Comparison of ENCODE assay signal across 8 mouse cellular contexts in genomic region chr4:137367275-137368088, GRCm38 (mm10). TPM values are rescaled to one million over a fixed set of nuclear protein-coding genes. Genes with fewer than 3 reads are reported as not detected.
A peak's percentile ranks its signal among the peaks of the same experiment; 100 is the strongest.
DNase-seq lines count a peak whose midpoint lies in the region; ATAC-seq and TF ChIP-seq lines count a peak whose summit lies in the region.

No protein-coding gene starts in this region.

- H3K4me2 ChIP-seq in stomach, embryonic 15.5 days, result no peak overlapping the region

- H3K36me3 ChIP-seq in stomach, embryonic 15.5 days, result no peaks in the 10 kb centered on the region

- ATAC-seq in hematopoietic stem cell, adult 5-6 weeks (replicated peaks in 1 of 2; ENCODE audit: insufficient read depth in 1 of 2, low FRiP score in 2 of 2, low TSS enrichment in 1 of 2, low read depth in 1 of 2, poor library complexity in 2 of 2, severe bottlenecking in 2 of 2), result peak; percentile 86 to 95
- ATAC-seq in stomach, embryonic 15.5 days (ENCODE audit: insufficient read depth, low FRiP score, low read depth), result 0 out of 2 replicates have a peak, but pooled peaks have one; percentile 57

- TF ChIP-seq POLR2A in brain, embryonic 14.5 days (IDR thresholded peaks at IDR 0.05; ENCODE audit: borderline replicate concordance, extremely low read depth, insufficient read depth, insufficient read length, poor library complexity, severe bottlenecking), result no peak
- TF ChIP-seq POLR2A in lung, adult 2 months (IDR thresholded peaks at IDR 0.05; ENCODE audit: borderline replicate concordance, extremely low read depth, low read depth, low read length), result no peak

- DNase-seq in left cerebral cortex, adult 2 months (ENCODE audit: extremely low spot score in 1 of 2, low spot score in 2 of 2), result no peak
- DNase-seq in left cerebral cortex, adult 9 months (ENCODE audit: low spot score in 2 of 2), result no peak
- DNase-seq in brain, embryonic 14.5 days (ENCODE audit: low read depth), result peak; percentile 19
- DNase-seq in lung, adult 2 months, result peak; percentile 53
- DNase-seq in left cerebral cortex, adult 11 months (ENCODE audit: low spot score), result no peak
- DNase-seq in ovary, adult 18-20 months (ENCODE audit: low spot score), result no peak

- H3K27ac ChIP-seq in left cerebral cortex, adult 2 months, result peak overlapping the region; percentile 45; the same call in 1 of the 2 replicates
- peak overlapping the region; percentile 55 for H3K27ac ChIP-seq in stomach, embryonic 15.5 days

- H3K4me3 ChIP-seq in left cerebral cortex, adult 2 months, result no peak overlapping the region
- H3K4me3 ChIP-seq in lung, adult 2 months (replicated peaks; ENCODE audit: extremely low read depth, low read depth, low read length), result no peak overlapping the region
- no peak overlapping the region for H3K4me3 ChIP-seq in stomach, embryonic 15.5 days (replicated peaks)

- no peak for TF ChIP-seq CTCF in left cerebral cortex, adult 2 months (IDR thresholded peaks at IDR 0.05)
- no peak for TF ChIP-seq CTCF in brain, embryonic 14.5 days (IDR thresholded peaks at IDR 0.05; ENCODE audit: borderline replicate concordance, extremely low read depth, insufficient read depth, insufficient read length)
- no peak for TF ChIP-seq CTCF in lung, adult 2 months (IDR thresholded peaks at IDR 0.05; ENCODE audit: insufficient read depth, low read length)

- peaks cover 8% of the 10 kb centered on the region for H3K4me1 ChIP-seq in lung, adult 2 months (ENCODE audit: control insufficient read depth, insufficient read depth, low read length)
- peaks cover 19% of the 10 kb centered on the region for H3K4me1 ChIP-seq in stomach, embryonic 15.5 days

- 16% methylated on average over 5 of the region's 5 CpGs for WGBS in lung, adult 2 months
- WGBS in stomach, embryonic 15.5 days, result 22% methylated on average over 5 of the region's 5 CpGs

- no peaks in the 10 kb centered on the region for H3K9me3 ChIP-seq in stomach, embryonic 15.5 days

- H3K9ac ChIP-seq in stomach, embryonic 15.5 days, result no peak overlapping the region

- no peaks in the 10 kb centered on the region for H3K27me3 ChIP-seq in stomach, embryonic 15.5 days (replicated peaks)

- intact Hi-C loops in left cerebral cortex, adult 2 months (cut with DNase I), result no loop called here

RNA-seq across cellular contexts. Expression of gene Cdc42, which starts 10.0 kb away (rescaled TPM):
- total RNA-seq in left cerebral cortex, adult 2 months (2021), result 100 to 1,000 TPM; 294 to 318 TPM
- polyA plus RNA-seq in brain, embryonic 14.5 days (2012; rRNA removed), result 402 and 445 TPM in 2 replicates
- 486 and 545 TPM in 2 replicates for total RNA-seq in hematopoietic stem cell, adult 5-6 weeks (2017)
- polyA plus RNA-seq in lung, adult 2 months (2012; rRNA removed), result 67.9 and 124 TPM in 2 replicates
- 670 and 699 TPM in 2 replicates for polyA plus RNA-seq in stomach, embryonic 15.5 days (2015; fragmentation: Nextera tagmentation; extraction: Ambion mirVana)

RNA-seq across cellular contexts. Expression of gene Cela3a, which starts 42.1 kb away (rescaled TPM):
- not detected for total RNA-seq in left cerebral cortex, adult 2 months (2021)
- polyA plus RNA-seq in brain, embryonic 14.5 days (2012; rRNA removed), result not detected in 2 replicates
- not detected in 2 replicates for total RNA-seq in hematopoietic stem cell, adult 5-6 weeks (2017)
- not detected in 2 replicates for polyA plus RNA-seq in lung, adult 2 months (2012; rRNA removed)
- polyA plus RNA-seq in stomach, embryonic 15.5 days (2015; fragmentation: Nextera tagmentation; extraction: Ambion mirVana), result 0.26 and 0.36 TPM in 2 replicates

Comparison
In these comparisons a context has a peak if more than half of its experiments do, and no peak if none do; other contexts are left out.
1. DNase-seq: peak in brain, embryonic 14.5 days (single experiment) and lung, adult 2 months (single experiment); none in left cerebral cortex, adult 2 months (0 of 2), left cerebral cortex, adult 9 months (0 of 2), left cerebral cortex, adult 11 months (single experiment) and ovary, adult 18-20 months (single experiment).